Mouse (Mus musculus) liver, postnatal 0 days (tissue): ENCODE measurements around the gene Pnma1.

ENCODE experiments used
- CTCF ChIP-seq: sonication (generic); IDR thresholded peaks from 2 replicates; pipeline ENCODE4 v1.5.1; 2016; ENCODE audit warnings: antibody characterized with exemption, low read depth
- EP300 ChIP-seq: IDR thresholded peaks from 2 replicates; pipeline ENCODE4 v1.6.1; 2016; ENCODE audit warnings: antibody characterized with exemption, low read depth, mild to moderate bottlenecking

GRCm38 (mm10) chr12:84151911-84152310, 3.6 kb upstream of the Pnma1 start:
- TF ChIP-seq CTCF (no peak), EP300 (no peak)
